ENCODE assay signal across 8 mouse cellular contexts in the genomic region with DNA sequence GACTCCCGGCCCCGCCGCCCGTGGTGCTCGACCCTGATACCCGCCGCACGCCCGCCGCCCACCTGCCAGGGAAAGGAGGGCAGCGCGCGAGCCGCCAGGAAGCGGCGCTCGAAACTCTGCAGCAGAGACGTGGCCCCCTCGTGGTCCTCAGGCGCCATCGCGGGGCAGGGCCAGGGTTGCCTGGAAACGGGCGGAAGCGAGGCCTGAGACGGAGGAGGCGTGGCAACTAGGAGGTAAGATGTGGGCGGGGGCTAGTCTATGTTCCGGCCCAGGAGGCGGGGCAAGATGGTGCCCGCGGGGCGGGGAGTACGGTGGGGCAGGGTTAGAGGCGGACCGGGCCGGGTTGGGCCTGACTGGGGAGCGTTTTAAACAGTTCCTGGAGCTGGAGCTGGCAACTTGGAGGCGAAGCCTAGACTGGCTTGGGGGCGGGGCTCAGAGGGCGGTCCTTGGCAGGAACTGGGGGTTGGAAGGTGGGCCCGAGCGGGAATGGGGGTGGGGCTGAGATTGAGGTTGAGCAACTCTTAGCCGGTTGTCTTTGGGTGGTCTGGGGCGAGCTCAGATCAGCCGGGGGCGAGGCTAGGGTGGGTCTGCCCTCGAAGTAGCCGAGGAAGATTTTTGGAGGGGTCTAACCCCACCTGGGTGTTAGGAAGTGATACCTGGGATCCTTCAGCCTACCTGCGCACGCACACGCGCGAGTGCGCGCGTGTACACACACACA. TPM values are rescaled to one million over a fixed set of nuclear protein-coding genes. Genes with fewer than 3 reads are reported as not detected.
A peak's percentile ranks its signal among the peaks of the same experiment; 100 is the strongest.
DNase-seq lines count a peak whose midpoint lies in the region; ATAC-seq and TF ChIP-seq lines count a peak whose summit lies in the region.

A gene (minus strand): TSS at position 205 of the 718 bp plus-strand sequence.

- peaks cover 3% of the 10 kb centered on the region for H3K27me3 ChIP-seq in G1E (ENCODE audit: insufficient read depth, low read length)
- no peaks in the 10 kb centered on the region for H3K27me3 ChIP-seq in forebrain, embryonic 16.5 days (replicated peaks; ENCODE audit: control insufficient read depth, insufficient read depth, low read length)
- H3K27me3 ChIP-seq in lung, embryonic 14.5 days (ENCODE audit: insufficient read depth, low read length): no peaks in the 10 kb centered on the region
- H3K27me3 ChIP-seq in thymus, adult 2 months (ENCODE audit: control insufficient read depth, insufficient read depth, low read length): no peaks in the 10 kb centered on the region

- no peak within 1 kb of the TSS for H3K27ac ChIP-seq in forebrain, embryonic 16.5 days (ENCODE audit: low read length)
- H3K27ac ChIP-seq in layer of hippocampus, adult 2 months: peak within 1 kb of the TSS; percentile 80
- H3K27ac ChIP-seq in lung, embryonic 14.5 days (ENCODE audit: low read depth): peak within 1 kb of the TSS; percentile 79
- 0 out of 2 replicates have a peak within 1 kb of the TSS, but pooled peaks have one; percentile 17 for H3K27ac ChIP-seq in olfactory bulb, adult 2 months (ENCODE audit: insufficient read depth, low read depth, low read length)
- peak within 1 kb of the TSS; percentile 10; the same call in 1 of the 2 replicates for H3K27ac ChIP-seq in thymus, adult 2 months (ENCODE audit: control insufficient read depth, insufficient read depth, low read length)

- intact Hi-C loops in heart, postnatal 36 days (cut with DNase I): loop anchor here (2.0 kb wide), 1 partner anchor 53 kb away; no protein-coding TSS in a partner anchor

- peaks cover 32% of the 10 kb centered on the region for H3K4me1 ChIP-seq in G1E (ENCODE audit: insufficient read depth, low read depth, low read length)
- peaks cover 16% of the 10 kb centered on the region for H3K4me1 ChIP-seq in forebrain, embryonic 16.5 days (replicated peaks; ENCODE audit: control insufficient read depth, insufficient read depth, low read length)
- no peaks in the 10 kb centered on the region for H3K4me1 ChIP-seq in lung, embryonic 14.5 days (ENCODE audit: insufficient read depth)
- H3K4me1 ChIP-seq in olfactory bulb, adult 2 months (ENCODE audit: control insufficient read depth, insufficient read depth, low read length): peaks cover 11% of the 10 kb centered on the region
- peaks cover 9% of the 10 kb centered on the region for H3K4me1 ChIP-seq in thymus, adult 2 months (replicated peaks; ENCODE audit: control insufficient read depth, insufficient read depth, low read length)

- peak within 1 kb of the TSS; percentile 62 for H3K4me2 ChIP-seq in forebrain, embryonic 16.5 days (ENCODE audit: low read length)
- peak within 1 kb of the TSS; percentile 86 for H3K4me2 ChIP-seq in lung, embryonic 14.5 days

- peak; percentile 96 for DNase-seq in G1E (ENCODE audit: low spot score)
- DNase-seq in cerebellum, adult 18-20 months: peak; percentile 91 to 97
- peak; percentile 97 for DNase-seq in heart, postnatal 36 days
- peak; percentile 97 to 99 for DNase-seq in layer of hippocampus, adult 2 months (ENCODE audit: low spot score in 2 of 2)
- DNase-seq in lung, embryonic 14.5 days: peak; percentile 100
- peak; percentile 99 for DNase-seq in thymus, adult 2 months

- peak within 1 kb of the TSS; percentile 63 for H3K9ac ChIP-seq in forebrain, embryonic 16.5 days (replicated peaks; ENCODE audit: low read depth, low read length)
- H3K9ac ChIP-seq in lung, embryonic 14.5 days: peak within 1 kb of the TSS; percentile 72

- peak; percentile 36; the same call in 1 of the 2 replicates for TF ChIP-seq POLR2A in olfactory bulb, adult 2 months (IDR thresholded peaks at IDR 0.05; ENCODE audit: insufficient read depth, low read depth, low read length)
- peak; percentile 69 for TF ChIP-seq POLR2A in thymus, adult 2 months (IDR thresholded peaks at IDR 0.05; ENCODE audit: control insufficient read depth, extremely low read depth, insufficient read depth, low read length, poor library complexity)

- H3K9me3 ChIP-seq in G1E (replicated peaks): no peaks in the 10 kb centered on the region
- no peaks in the 10 kb centered on the region for H3K9me3 ChIP-seq in forebrain, embryonic 16.5 days (ENCODE audit: control insufficient read depth, low read length)
- no peaks in the 10 kb centered on the region for H3K9me3 ChIP-seq in lung, embryonic 14.5 days (ENCODE audit: low read depth, low read length)

- peaks cover 32% of the 10 kb centered on the region for H3K36me3 ChIP-seq in G1E (replicated peaks)
- no peaks in the 10 kb centered on the region for H3K36me3 ChIP-seq in forebrain, embryonic 16.5 days (ENCODE audit: control insufficient read depth, insufficient read depth)
- H3K36me3 ChIP-seq in lung, embryonic 14.5 days (ENCODE audit: insufficient read depth): peaks cover 4% of the 10 kb centered on the region; the same call in 1 of the 2 replicates
- H3K36me3 ChIP-seq in thymus, adult 2 months (ENCODE audit: control insufficient read depth, insufficient read depth, low read length): no peaks in the 10 kb centered on the region

- under 1% methylated on average over 52 of the region's 57 CpGs for WGBS in forebrain, embryonic 16.5 days
- under 1% methylated on average over 57 of the region's 57 CpGs for WGBS in lung, embryonic 14.5 days
- 2% methylated on average over 57 of the region's 57 CpGs for WGBS in olfactory bulb, adult 2 months
- 3% methylated on average over 57 of the region's 57 CpGs for WGBS in thymus, adult 2 months

- peak; percentile 93 for ATAC-seq in G1E (ENCODE audit: extremely low read depth, insufficient number of reproducible peaks, low FRiP score, poor library complexity, severe bottlenecking)
- peak; percentile 98 for ATAC-seq in forebrain, embryonic 16.5 days
- ATAC-seq in lung, embryonic 14.5 days (ENCODE audit: insufficient read depth): peak; percentile 96

- TF ChIP-seq CTCF in G1E (IDR thresholded peaks at IDR 0.05; ENCODE audit: low read depth, low read length): no peak
- TF ChIP-seq CTCF in layer of hippocampus, adult 2 months (conservative IDR thresholded peaks at IDR 0.05): peak; percentile 87
- peak; percentile 83 for TF ChIP-seq CTCF in lung, embryonic 14.5 days (IDR thresholded peaks at IDR 0.05; ENCODE audit: low read depth)
- TF ChIP-seq CTCF in olfactory bulb, adult 2 months (IDR thresholded peaks at IDR 0.05; ENCODE audit: insufficient read depth, low read depth, low read length): peak; percentile 62; the same call in 1 of the 2 replicates
- TF ChIP-seq CTCF in thymus, adult 2 months (IDR thresholded peaks at IDR 0.05; ENCODE audit: borderline replicate concordance, control insufficient read depth, extremely low read depth, insufficient read depth, low read length, poor library complexity): peak; percentile 94

- peak within 1 kb of the TSS; percentile 73 for H3K4me3 ChIP-seq in G1E (ENCODE audit: low read depth, low read length)
- H3K4me3 ChIP-seq in forebrain, embryonic 16.5 days (replicated peaks; ENCODE audit: low read length): peak within 1 kb of the TSS; percentile 57
- peak within 1 kb of the TSS; percentile 80 for H3K4me3 ChIP-seq in layer of hippocampus, adult 2 months
- peak within 1 kb of the TSS; percentile 66 for H3K4me3 ChIP-seq in lung, embryonic 14.5 days (ENCODE audit: low read depth, low read length)
- H3K4me3 ChIP-seq in olfactory bulb, adult 2 months (ENCODE audit: insufficient read depth, low read depth, low read length): peak within 1 kb of the TSS; percentile 55
- H3K4me3 ChIP-seq in thymus, adult 2 months (ENCODE audit: control insufficient read depth, insufficient read depth, low read length): peak within 1 kb of the TSS; percentile 57

RNA-seq across cellular contexts. Expression of the gene that starts here (rescaled TPM):
- 21.2 and 29.9 TPM in 2 replicates for total RNA-seq in G1E (2014; fragmentation: Nextera tagmentation)
- 20.3 and 24.5 TPM in 2 replicates for total RNA-seq in G1E (2017)
- polyA plus RNA-seq in G1E (2012): 2.7 and 3.6 TPM in 2 replicates
- 8.7 and 9.8 TPM in 2 replicates for polyA plus RNA-seq in forebrain, embryonic 16.5 days (2015; fragmentation: Nextera tagmentation; extraction: Ambion mirVana)
- total RNA-seq in heart, postnatal 36 days (2021): 1 to 10 TPM; 8.5 to 9.0 TPM
- total RNA-seq in layer of hippocampus, adult 2 months (2021): 1 to 10 TPM; 4.7 TPM
- 27.2 and 28.4 TPM in 2 replicates for polyA plus RNA-seq in lung, embryonic 14.5 days (2014; fragmentation: Nextera tagmentation; extraction: Ambion mirVana)
- not detected in 2 replicates for polyA plus RNA-seq in olfactory bulb, adult 2 months (2012; ENCODE audit: insufficient read depth, insufficient read length, low replicate concordance, missing spikeins)
- 32.2 and 34.6 TPM in 2 replicates for polyA plus RNA-seq in thymus, adult 2 months (2012; rRNA removed)
